Mouse (Mus musculus) heart, embryonic 16.5 days (tissue): ENCODE results near the gene Nfatc2. TPM values are rescaled to one million over a fixed set of nuclear protein-coding genes. Genes with fewer than 3 reads are reported as not detected.
A peak's percentile ranks its signal among the peaks of the same experiment; 100 is the strongest.

Source experiments
- ATAC-seq: fragments of 200-750 bp; cut with Nextera tagmentation; replicated peaks from 2 replicates; pipeline ENCODE4 v1.8.0; 2017; ENCODE audit warnings: moderate number of reproducible peaks; ENCODE audit not compliant: insufficient read depth, low FRiP score; ENCODE audit errors: extremely low read depth
- H3K27ac ChIP-seq: fragments of 300-500 bp; sonication (generic); 2 replicates; pipeline ENCODE4 v1.5.1; 2014; ENCODE audit warnings: mild to moderate bottlenecking, low read length, control low read depth, moderate library complexity
- H3K27me3 ChIP-seq: fragments of 300-500 bp; sonication (generic); 2 replicates; pipeline ENCODE4 v1.6.1; 2014; ENCODE audit warnings: low read length, mixed read lengths; ENCODE audit not compliant: control insufficient read depth, insufficient read depth
- H3K36me3 ChIP-seq: fragments of 300-500 bp; sonication (generic); 2 replicates; pipeline ENCODE4 v1.6.1; 2014; ENCODE audit not compliant: control insufficient read depth, insufficient read depth
- H3K4me1 ChIP-seq: fragments of 300-500 bp; sonication (generic); 2 replicates; pipeline ENCODE4 v1.6.1; 2014; ENCODE audit warnings: low read length, mixed read lengths; ENCODE audit not compliant: control insufficient read depth, insufficient read depth
- H3K4me2 ChIP-seq: fragments of 300-500 bp; sonication (generic); 2 replicates; pipeline ENCODE4 v1.6.1; 2014; ENCODE audit warnings: low read depth, mild to moderate bottlenecking, control low read depth, low read length
- H3K4me3 ChIP-seq: fragments of 300-500 bp; sonication (generic); 2 replicates; pipeline ENCODE4 v1.5.1; 2014; ENCODE audit warnings: mild to moderate bottlenecking, control low read depth, low read length
- H3K9ac ChIP-seq: fragments of 300-500 bp; sonication (generic); 2 replicates; pipeline ENCODE4 v1.6.1; 2014; ENCODE audit warnings: low read length, control low read depth
- H3K9me3 ChIP-seq: fragments of 300-500 bp; sonication (generic); replicated peaks from 2 replicates; pipeline ENCODE4 v1.6.1; 2016; ENCODE audit warnings: low read length; ENCODE audit not compliant: control insufficient read depth
- WGBS: fragments of 180-500 bp; shearing (Covaris S2); extraction: QIAGEN DNeasy Blood & Tissue Kit; methylation state at CpG from one replicate; pipeline ENCODE4 v1.1.7; 2014; 5-methylcytosine and 5-hydroxymethylcytosine counted together
- polyA plus RNA-seq: library from polyadenylated mRNA; unstranded; fragments of >200 nt; fragmentation: Nextera tagmentation; extraction: Ambion mirVana; gene quantifications from 2 replicates; pipeline ENCODE4 v1.2.1, GENCODE M21; 2015

Nfatc2 gene
- 10.0 and 10.9 TPM in 2 replicates for polyA plus RNA-seq

DNA sequence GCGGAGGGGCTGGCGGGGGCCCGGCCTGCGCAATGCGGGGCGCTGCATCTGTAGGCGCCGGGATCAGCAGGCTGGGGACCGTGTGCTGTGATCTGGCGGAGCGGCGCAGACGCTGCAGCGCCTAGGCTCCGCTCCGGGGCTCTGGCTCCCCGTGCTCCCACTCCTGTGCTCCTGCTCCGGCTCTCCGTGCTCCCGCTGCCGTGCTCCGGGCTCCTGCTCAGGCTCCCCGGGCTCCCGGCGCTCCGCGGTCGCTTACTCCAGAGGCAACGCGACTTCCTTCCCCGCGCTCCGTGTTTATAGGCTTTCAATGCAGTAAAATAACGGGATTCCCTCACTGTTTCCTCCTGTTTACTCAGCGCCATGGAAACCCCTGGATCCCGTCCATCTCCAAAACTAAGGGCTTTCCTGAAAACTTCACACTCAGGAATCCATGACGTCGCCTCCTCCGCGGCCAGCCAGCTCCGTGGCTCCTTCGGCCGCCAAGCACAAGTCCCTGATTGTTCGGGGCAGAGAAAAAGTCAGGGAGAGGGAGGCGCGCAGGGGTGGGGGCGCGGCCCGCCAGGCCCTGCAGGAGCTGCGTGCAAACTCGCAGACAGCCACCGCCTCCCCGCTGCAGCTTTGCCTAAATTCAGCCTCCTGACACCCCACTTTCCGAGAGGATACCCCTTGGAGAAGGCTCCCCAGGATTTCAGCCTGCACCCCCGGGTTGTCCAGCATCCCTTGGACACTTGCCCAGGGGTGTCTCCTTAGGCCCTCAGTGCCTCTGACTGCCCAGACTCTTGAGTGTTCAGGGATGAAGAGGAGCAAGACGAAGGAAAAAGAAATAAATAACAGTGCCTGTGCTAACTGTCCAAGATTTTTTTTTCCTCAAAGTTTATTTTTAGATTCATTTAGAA lies at the start of gene Nfatc2:
TSS of gene Nfatc2 (minus strand) at position 167 of the 896 bp plus-strand sequence.
- Histone ChIP-seq H3K9ac (peak within 1 kb of the TSS; percentile 72), H3K4me3 (peak within 1 kb of the TSS; percentile 60), H3K4me1 (peaks cover 34% of the 10 kb centered on the region), H3K27me3 (peaks cover 12% of the 10 kb centered on the region), H3K9me3 (no peaks in the 10 kb centered on the region), H3K36me3 (no peaks in the 10 kb centered on the region), H3K4me2 (peak within 1 kb of the TSS; percentile 87), H3K27ac (peak within 1 kb of the TSS; percentile 41)
- ATAC-seq: peak; percentile 58
- 2% methylated on average over 56 of the region's 56 CpGs for WGBS

DNA sequence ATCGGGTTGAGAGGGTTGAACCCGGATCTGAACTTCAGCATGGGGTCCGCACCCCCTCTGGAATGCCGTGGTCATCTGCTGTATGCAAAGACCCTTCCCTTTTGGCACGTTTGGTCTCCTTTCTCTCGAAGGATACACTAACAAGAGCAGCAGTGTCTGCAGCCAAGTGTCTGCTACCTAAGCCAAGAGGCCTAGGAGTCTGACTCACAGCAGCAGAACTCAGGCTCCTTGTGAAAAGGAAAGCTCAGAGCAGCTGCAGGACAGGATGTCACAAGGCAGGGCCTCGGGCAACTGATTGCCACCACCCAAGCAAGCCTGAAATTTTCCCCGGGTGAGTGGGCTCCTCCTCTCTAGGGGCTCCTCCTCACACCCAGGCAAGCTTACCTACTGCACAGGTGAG lies 46.7 kb upstream of the Nfatc2 start:
- H3K4me2 ChIP-seq: no peak overlapping the region
- H3K36me3 ChIP-seq: peaks cover 6% of the 10 kb centered on the region; the same call in 1 of the 2 replicates
- H3K9ac ChIP-seq: no peak overlapping the region
- no peak for ATAC-seq
- 0 out of 2 replicates have a peak, but pooled peaks cover 2% of the 10 kb centered on the region for H3K27me3 ChIP-seq
- WGBS: 67% methylated on average over 8 of the region's 8 CpGs
- H3K9me3 ChIP-seq: no peaks in the 10 kb centered on the region
- H3K4me1 ChIP-seq: no peaks in the 10 kb centered on the region
- no peak overlapping the region for H3K27ac ChIP-seq
- H3K4me3 ChIP-seq: no peak overlapping the region

DNA sequence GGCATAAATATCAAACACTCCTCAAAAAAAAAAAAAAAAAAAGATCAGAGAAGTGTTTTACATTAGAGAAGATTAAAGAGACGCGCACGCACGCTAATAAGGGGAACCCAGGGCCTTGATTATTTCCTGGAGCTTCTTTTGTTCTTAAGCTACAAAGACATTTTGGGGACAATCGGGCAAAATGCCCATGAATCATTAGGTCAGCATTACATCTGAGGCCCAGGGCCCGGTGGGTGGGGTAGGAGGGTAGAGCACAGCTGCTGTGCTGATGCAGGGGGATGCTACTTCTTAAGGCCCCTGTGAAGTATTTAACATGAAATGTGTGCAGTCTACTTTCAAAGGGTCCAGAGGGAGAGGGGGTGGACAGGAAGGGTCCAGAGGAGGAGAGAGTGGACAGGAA lies 43.4 kb upstream of the Nfatc2 start:
- Histone ChIP-seq H3K27ac (no peak overlapping the region), H3K27me3 (peaks cover 7% of the 10 kb centered on the region), H3K9me3 (no peaks in the 10 kb centered on the region), H3K4me3 (no peak overlapping the region), H3K36me3 (peaks cover 13% of the 10 kb centered on the region; the same call in 1 of the 2 replicates), H3K4me2 (no peak overlapping the region), H3K4me1 (no peaks in the 10 kb centered on the region), H3K9ac (no peak overlapping the region)
- no peak for ATAC-seq
- WGBS: 88% methylated on average over 6 of the region's 6 CpGs

DNA sequence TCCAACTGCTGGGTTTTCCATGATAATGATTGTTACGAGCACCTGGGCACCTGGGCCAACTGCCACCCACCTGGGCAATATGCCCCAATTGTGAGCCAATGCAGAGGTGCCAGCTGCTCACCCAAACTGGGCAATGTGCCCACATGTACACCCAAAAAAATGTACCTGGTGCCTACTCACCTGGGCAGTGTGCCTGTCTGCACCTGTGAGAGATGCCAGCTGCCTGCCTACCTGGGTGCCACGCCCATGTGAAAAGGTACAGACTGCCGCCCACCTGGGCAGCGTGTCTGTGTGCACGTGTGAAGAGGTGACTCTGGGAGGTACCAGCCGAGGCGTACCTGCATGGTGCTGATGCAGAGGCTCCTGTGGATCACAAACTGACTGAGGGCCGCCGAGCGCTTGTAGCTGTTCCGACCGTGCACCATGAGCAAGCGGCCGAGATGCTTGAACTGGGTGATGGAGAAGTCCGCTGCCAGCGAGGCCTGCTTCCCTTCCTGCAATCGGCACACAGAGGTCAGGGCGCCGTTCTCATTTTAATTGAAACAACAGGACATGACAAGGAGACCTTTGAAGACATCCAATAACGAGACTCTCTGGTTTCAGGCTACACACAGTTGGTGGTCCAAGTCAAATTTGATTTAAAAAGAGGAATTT lies 42.2 kb upstream of the Nfatc2 start:
- ATAC-seq: no peak
- WGBS: 90% methylated on average over 20 of the region's 20 CpGs
- peaks cover 13% of the 10 kb centered on the region for H3K27me3 ChIP-seq

DNA sequence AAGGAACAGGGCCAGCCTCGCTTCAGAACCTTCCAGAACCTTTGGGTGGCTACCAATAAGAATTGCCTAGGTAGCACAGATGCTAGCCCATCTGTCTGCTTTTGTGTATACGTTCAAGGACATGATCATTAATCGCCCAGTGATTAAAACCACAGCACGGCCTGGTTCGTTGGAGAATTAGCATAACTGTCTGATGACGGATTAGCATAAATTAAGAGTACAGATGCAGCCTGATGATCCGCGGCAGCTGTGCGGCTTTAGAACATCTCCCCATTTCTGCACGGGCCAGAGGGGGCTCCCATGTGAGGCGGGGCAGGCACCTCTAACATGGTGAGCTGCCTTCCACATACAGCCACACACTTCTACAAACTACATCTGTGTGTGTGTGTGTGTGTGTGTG lies 40.7 kb upstream of the Nfatc2 start:
- Histone ChIP-seq H3K9me3 (no peaks in the 10 kb centered on the region), H3K27ac (no peak overlapping the region), H3K9ac (no peak overlapping the region), H3K36me3 (peaks cover 13% of the 10 kb centered on the region; the same call in 1 of the 2 replicates), H3K4me2 (no peak overlapping the region), H3K27me3 (peaks cover 23% of the 10 kb centered on the region), H3K4me3 (no peak overlapping the region), H3K4me1 (no peaks in the 10 kb centered on the region)
- WGBS: 89% methylated on average over 11 of the region's 11 CpGs
- ATAC-seq: no peak

More for the DNA sequence above, 42.2 kb upstream of the Nfatc2 start:
- no peak overlapping the region for H3K4me3 ChIP-seq
- H3K9ac ChIP-seq: no peak overlapping the region
- H3K4me1 ChIP-seq: no peaks in the 10 kb centered on the region
- H3K9me3 ChIP-seq: no peaks in the 10 kb centered on the region
- H3K27ac ChIP-seq: no peak overlapping the region
- peaks cover 13% of the 10 kb centered on the region; the same call in 1 of the 2 replicates for H3K36me3 ChIP-seq
- no peak overlapping the region for H3K4me2 ChIP-seq

DNA sequence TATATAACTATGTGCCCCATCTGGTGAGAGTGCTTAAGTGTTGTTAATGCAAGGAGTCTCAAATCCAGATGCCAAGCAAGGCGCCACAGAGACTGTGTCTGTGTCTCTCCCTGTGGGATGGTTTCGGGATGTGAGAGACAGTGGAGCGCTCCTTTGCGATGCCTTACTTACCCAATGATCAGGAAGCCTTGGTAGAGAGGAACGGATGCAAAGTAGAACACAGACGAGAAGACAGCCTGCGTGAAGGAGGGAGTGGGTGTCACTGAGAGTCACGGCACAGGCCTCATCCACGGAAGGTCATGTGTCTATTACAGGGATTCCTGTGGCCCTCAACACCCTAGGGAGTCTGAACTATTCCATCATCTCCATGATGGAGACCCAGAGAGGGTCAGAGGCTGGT lies 39.0 kb upstream of the Nfatc2 start:
- H3K9ac ChIP-seq: no peak overlapping the region
- peaks cover 33% of the 10 kb centered on the region for H3K27me3 ChIP-seq
- H3K9me3 ChIP-seq: no peaks in the 10 kb centered on the region
- H3K27ac ChIP-seq: no peak overlapping the region
- no peaks in the 10 kb centered on the region for H3K4me1 ChIP-seq
- H3K36me3 ChIP-seq: peaks cover 11% of the 10 kb centered on the region; the same call in 1 of the 2 replicates
- no peak overlapping the region for H3K4me3 ChIP-seq
- no peak overlapping the region for H3K4me2 ChIP-seq
- 94% methylated on average over 9 of the region's 9 CpGs for WGBS
- no peak for ATAC-seq

DNA sequence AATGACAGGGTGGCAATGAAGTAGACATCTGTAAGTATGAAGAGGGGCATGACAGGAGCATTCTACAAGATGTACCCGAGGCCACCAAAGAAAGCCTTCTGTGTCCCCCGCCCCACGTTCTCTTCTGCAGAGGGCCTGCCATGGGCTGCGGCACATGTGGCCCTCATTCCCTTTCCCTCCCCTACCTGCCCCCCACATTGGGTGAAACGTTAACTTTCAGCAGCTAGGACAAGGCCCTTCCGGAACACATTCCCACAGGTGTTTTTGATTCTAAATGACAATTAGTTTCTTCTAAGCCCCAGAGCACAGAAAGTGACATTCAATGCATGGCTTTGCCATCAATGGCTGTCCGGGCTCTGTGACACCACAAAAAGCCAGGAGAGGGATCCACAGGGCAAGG lies 33.4 kb upstream of the Nfatc2 start:
- H3K27ac ChIP-seq: no peak overlapping the region
- no peaks in the 10 kb centered on the region for H3K36me3 ChIP-seq
- ATAC-seq: no peak
- H3K4me2 ChIP-seq: no peak overlapping the region
- WGBS: 75% methylated on average over 7 of the region's 7 CpGs
- no peak overlapping the region for H3K9ac ChIP-seq
- H3K27me3 ChIP-seq: peaks cover 43% of the 10 kb centered on the region
- peaks cover 21% of the 10 kb centered on the region for H3K4me1 ChIP-seq
- no peak overlapping the region for H3K4me3 ChIP-seq
- no peaks in the 10 kb centered on the region for H3K9me3 ChIP-seq

DNA sequence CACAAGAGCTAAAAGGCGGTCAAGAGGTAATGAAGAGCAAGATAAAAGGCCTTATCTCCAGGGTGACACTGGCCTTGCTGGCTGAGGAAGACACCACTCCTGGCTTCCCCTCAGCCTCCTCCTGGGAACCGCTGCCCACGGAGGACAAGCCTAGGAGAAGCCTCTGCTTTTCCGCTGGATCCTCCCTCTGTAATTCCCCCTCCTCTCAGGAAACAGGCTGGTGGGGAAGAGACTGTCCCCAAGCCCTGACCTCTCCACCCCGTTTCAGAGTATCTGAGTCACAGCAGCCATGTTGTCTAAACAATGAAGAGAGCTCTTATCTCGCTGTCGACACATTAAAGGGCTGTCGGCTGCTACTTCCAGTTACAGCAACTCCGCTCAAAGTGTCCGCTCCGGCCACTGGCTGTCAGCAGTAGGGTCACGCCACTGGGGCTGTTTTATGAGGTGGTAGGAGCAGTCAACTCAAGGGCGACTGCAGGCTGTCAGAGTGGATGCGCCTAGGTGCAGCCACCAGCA lies 31.9 kb upstream of the Nfatc2 start:
- Histone ChIP-seq H3K4me1 (peaks cover 21% of the 10 kb centered on the region), H3K27me3 (peaks cover 42% of the 10 kb centered on the region), H3K9me3 (no peaks in the 10 kb centered on the region), H3K9ac (no peak overlapping the region), H3K4me3 (peak overlapping the region; percentile 9; the same call in 1 of the 2 replicates), H3K4me2 (peak overlapping the region; percentile 40), H3K36me3 (no peaks in the 10 kb centered on the region), H3K27ac (0 out of 2 replicates have a peak overlapping the region, but pooled peaks have one; percentile 26)
- WGBS: 13% methylated on average over 14 of the region's 14 CpGs
- peak; percentile 74 for ATAC-seq
